Mouse (Mus musculus) heart, adult 2 months (tissue): Measurements from ENCODE around the gene Manba.

Experiments
- CTCF ChIP-seq: fragments of 200-600 bp; IDR thresholded peaks from 2 replicates; pipeline ENCODE4 v1.8.1; 2022; ENCODE audit warnings: antibody characterized with exemption, mild to moderate bottlenecking, moderate library complexity
- POLR2A ChIP-seq: fragments of 200-500 bp; IDR thresholded peaks from 2 replicates; pipeline ENCODE4 v1.6.1; 2011; ENCODE audit warnings: mild to moderate bottlenecking, low read depth, low read length, control low read depth; ENCODE audit not compliant: insufficient read depth

- no peak for TF ChIP-seq POLR2A
- TF ChIP-seq CTCF: no peak
Observed at GRCm38 (mm10) chr3:135606592-135606991, 121.2 kb downstream of the Manba start.
